In genomic region chr5:28239829-28240228, GRCm38 (mm10) we compare ENCODE assay signal across 29 mouse cellular contexts. TPM values are rescaled to one million over a fixed set of nuclear protein-coding genes. Genes with fewer than 3 reads are reported as not detected.
DNase-seq lines count a peak whose midpoint lies in the region; ATAC-seq and TF ChIP-seq lines count a peak whose summit lies in the region.
"Had no signal": no experiment of that assay in that cellular context is flagged by ENCODE, and none has a peak within 500 bp of the region (broad histone marks: within the 10 kb centered on the region; RNA-seq: fewer than 3 reads in every experiment).

No protein-coding gene starts in this region.

- TF ChIP-seq CTCF in cerebellum, adult 2 months (IDR thresholded peaks at IDR 0.05; ENCODE audit: borderline replicate concordance, insufficient read depth, low read depth, low read length), result no peak
- no peak for TF ChIP-seq CTCF in midbrain, postnatal 0 days (IDR thresholded peaks at IDR 0.05)

- no peak for TF ChIP-seq POLR2A in cerebellum, adult 2 months (IDR thresholded peaks at IDR 0.05; ENCODE audit: borderline replicate concordance, insufficient read depth, low read length)

- no peak overlapping the region for H3K4me2 ChIP-seq in midbrain, postnatal 0 days (ENCODE audit: low read depth, low read length, poor library complexity, severe bottlenecking)
- H3K4me2 ChIP-seq: forebrain, embryonic 13.5 days; heart, embryonic 11.5 days; hindbrain, embryonic 13.5 days; intestine, embryonic 15.5 days had no signal

- no peak overlapping the region for H3K9ac ChIP-seq in midbrain, postnatal 0 days (replicated peaks; ENCODE audit: low read length, poor library complexity, severe bottlenecking)
- H3K9ac ChIP-seq: forebrain, embryonic 13.5 days; hindbrain, embryonic 13.5 days; intestine, embryonic 15.5 days had no signal

- peak overlapping the region; percentile 94 for H3K27ac ChIP-seq in cerebellum, adult 2 months (ENCODE audit: insufficient read depth, low read length)
- H3K27ac ChIP-seq in midbrain, postnatal 0 days (ENCODE audit: low read depth, low read length), result no peak overlapping the region
- H3K27ac ChIP-seq: forebrain, embryonic 10.5 days; forebrain, embryonic 13.5 days; hindbrain, embryonic 10.5 days; hindbrain, embryonic 13.5 days; intestine, embryonic 15.5 days had no signal

- no peak overlapping the region for H3K4me3 ChIP-seq in cerebellum, adult 2 months (replicated peaks; ENCODE audit: insufficient read depth, low read depth, low read length)
- H3K4me3 ChIP-seq in midbrain, postnatal 0 days (ENCODE audit: low read depth, low read length), result no peak overlapping the region
- H3K4me3 ChIP-seq: forebrain, embryonic 10.5 days; forebrain, embryonic 13.5 days; hindbrain, embryonic 10.5 days; hindbrain, embryonic 13.5 days; intestine, embryonic 15.5 days had no signal

- peak; percentile 60 to 74 for DNase-seq in cerebellum, adult 2 months
- no peak for DNase-seq in cerebellum, adult 11 months
- DNase-seq in 3T3-L1 (ENCODE audit: low read depth, low spot score) (peak; percentile 35), NIH3T3 (ENCODE audit: low read depth) (peak; percentile 10)
- peak; percentile 25 to 56 for DNase-seq in cerebellum, postnatal 14 days
- no peak for DNase-seq in midbrain, postnatal 0 days (ENCODE audit: low spot score)
- no peak for DNase-seq in right cerebral cortex, postnatal 10 days (ENCODE audit: low spot score in 2 of 2)
- DNase-seq: adrenal gland, postnatal 10 days; adrenal gland, postnatal 36 days; gastrocnemius, postnatal 10 days; gastrocnemius, postnatal 36 days; heart, postnatal 36 days; kidney, adult 18-20 months; kidney, adult 9 months had no signal

- no peak for ATAC-seq in midbrain, postnatal 0 days (ENCODE audit: low FRiP score)
- ATAC-seq: forebrain, embryonic 13.5 days; forebrain, embryonic 16.5 days; hindbrain, embryonic 16.5 days; intestine, embryonic 15.5 days; Patski had no signal

- no peaks in the 10 kb centered on the region for H3K36me3 ChIP-seq in midbrain, postnatal 0 days (ENCODE audit: insufficient read depth, low read length)
- H3K36me3 ChIP-seq: forebrain, embryonic 10.5 days; hindbrain, embryonic 10.5 days; hindbrain, embryonic 13.5 days; intestine, embryonic 15.5 days had no signal

- WGBS in cerebellum, adult 2 months, result 10% methylated on average over 5 of the region's 5 CpGs
- 86% methylated on average over 5 of the region's 5 CpGs for WGBS in midbrain, postnatal 0 days

- no peaks in the 10 kb centered on the region for H3K9me3 ChIP-seq in midbrain, postnatal 0 days (ENCODE audit: low read length)
- H3K9me3 ChIP-seq: forebrain, embryonic 10.5 days; forebrain, embryonic 13.5 days; hindbrain, embryonic 10.5 days; hindbrain, embryonic 13.5 days; intestine, embryonic 15.5 days had no signal

- H3K27me3 ChIP-seq in cerebellum, adult 2 months (ENCODE audit: control insufficient read depth, insufficient read depth, low read length), result no peaks in the 10 kb centered on the region
- no peaks in the 10 kb centered on the region for H3K27me3 ChIP-seq in midbrain, postnatal 0 days (ENCODE audit: insufficient read depth, low read length)
- H3K27me3 ChIP-seq: forebrain, embryonic 13.5 days; hindbrain, embryonic 13.5 days; intestine, embryonic 15.5 days had no signal

- peaks cover 56% of the 10 kb centered on the region for H3K4me1 ChIP-seq in cerebellum, adult 2 months (ENCODE audit: control insufficient read depth, insufficient read depth, low read length)
- no peaks in the 10 kb centered on the region for H3K4me1 ChIP-seq in midbrain, postnatal 0 days (ENCODE audit: insufficient read depth, low read length)
- H3K4me1 ChIP-seq: forebrain, embryonic 13.5 days; intestine, embryonic 15.5 days had no signal

RNA-seq across cellular contexts. Expression of gene Cnpy1, which starts 5.8 kb away (rescaled TPM):
- polyA plus RNA-seq in cerebellum, adult 2 months (2012; rRNA removed), result 313 and 399 TPM in 2 replicates
- 41.4 and 47.0 TPM in 2 replicates for total RNA-seq in midbrain, postnatal 0 days (2014; rRNA removed)
- 14.6 and 17.5 TPM in 2 replicates for polyA plus RNA-seq in midbrain, postnatal 0 days (2015; fragmentation: Nextera tagmentation; extraction: Ambion mirVana)
- total RNA-seq: adrenal gland, adult 18-20 months; adrenal gland, postnatal 36 days; gastrocnemius, adult 18-20 months; gastrocnemius, postnatal 10 days; gastrocnemius, postnatal 36 days; granulocyte monocyte progenitor cell, adult 5-6 weeks; heart, adult 8-10 months; heart, postnatal 36 days had no signal
- polyA plus RNA-seq: heart, embryonic 11.5 days; heart, embryonic 14.5 days; heart, postnatal 0 days; Patski had no signal

Comparison
In these comparisons a context has a peak if more than half of its experiments do, and no peak if none do; other contexts are left out.
1. DNase-seq: peak in cerebellum, adult 2 months (2 of 2), 3T3-L1 (single experiment), NIH3T3 (single experiment) and cerebellum, postnatal 14 days (2 of 2); none in cerebellum, adult 11 months (single experiment), midbrain, postnatal 0 days (single experiment) and right cerebral cortex, postnatal 10 days (0 of 2).
2. RNA of gene Cnpy1, which starts 5.8 kb away (polyA plus RNA-seq): 313 to 399 TPM in cerebellum, adult 2 months; 14.6 to 17.5 TPM in midbrain, postnatal 0 days; every median in the first group is over 10 times any median in the second.